Comparison of ENCODE assay signal across 8 mouse cellular contexts in genomic region chr16:20804601-20805017, GRCm38 (mm10).
A peak's percentile ranks its signal among the peaks of the same experiment; 100 is the strongest.
DNase-seq lines count a peak whose midpoint lies in the region; ATAC-seq and TF ChIP-seq lines count a peak whose summit lies in the region.

No protein-coding gene starts in this region.

- H3K36me3 ChIP-seq in lung, embryonic 15.5 days = no peaks in the 10 kb centered on the region

- TF ChIP-seq CTCF in olfactory bulb, adult 2 months (IDR thresholded peaks at IDR 0.05; ENCODE audit: insufficient read depth, low read depth, low read length) = peak; percentile 72

- H3K27ac ChIP-seq in lung, embryonic 15.5 days = peak overlapping the region; percentile 27; the same call in 1 of the 2 replicates
- no peak overlapping the region for H3K27ac ChIP-seq in olfactory bulb, adult 2 months (ENCODE audit: insufficient read depth, low read depth, low read length)

- WGBS in lung, embryonic 15.5 days = 2% methylated on average over 9 of the region's 10 CpGs
- 3% methylated on average over 10 of the region's 10 CpGs for WGBS in olfactory bulb, adult 2 months

- no peak overlapping the region for H3K9ac ChIP-seq in lung, embryonic 15.5 days

- H3K4me2 ChIP-seq in lung, embryonic 15.5 days = peak overlapping the region; percentile 58

- DNase-seq in MEL-GATA-1-ER (ENCODE audit: extremely low read depth, low read depth) = peak; percentile 72
- DNase-seq in cerebellum, adult 8-10 months = peak; percentile 84
- peak; percentile 87 for DNase-seq in forelimb bud, embryonic 11.5 days (ENCODE audit: low read depth, low spot score)
- peak; percentile 55 for DNase-seq in layer of hippocampus, adult 9-10 months (ENCODE audit: low spot score)
- DNase-seq in thymus, adult 18-20 months = peak; percentile 49 to 67

- H3K9me3 ChIP-seq in lung, embryonic 15.5 days = no peaks in the 10 kb centered on the region

- ATAC-seq in hematopoietic stem cell, adult 5-6 weeks (replicated peaks in 1 of 2; ENCODE audit: insufficient read depth in 1 of 2, low FRiP score in 2 of 2, low TSS enrichment in 1 of 2, low read depth in 1 of 2, poor library complexity in 2 of 2, severe bottlenecking in 2 of 2) = peak; percentile 91 to 95
- ATAC-seq in lung, embryonic 15.5 days (ENCODE audit: borderline replicate concordance, extremely low read depth, low FRiP score, low TSS enrichment) = peak; percentile 51; the same call in 1 of the 2 replicates

- H3K4me3 ChIP-seq in lung, embryonic 15.5 days = peak overlapping the region; percentile 28
- H3K4me3 ChIP-seq in olfactory bulb, adult 2 months (ENCODE audit: insufficient read depth, low read depth, low read length) = peak overlapping the region; percentile 43

- no peaks in the 10 kb centered on the region for H3K27me3 ChIP-seq in lung, embryonic 15.5 days

- peaks cover 17% of the 10 kb centered on the region for H3K4me1 ChIP-seq in lung, embryonic 15.5 days
- peaks cover 3% of the 10 kb centered on the region for H3K4me1 ChIP-seq in olfactory bulb, adult 2 months (ENCODE audit: control insufficient read depth, insufficient read depth, low read length)

- TF ChIP-seq POLR2A in olfactory bulb, adult 2 months (IDR thresholded peaks at IDR 0.05; ENCODE audit: insufficient read depth, low read depth, low read length) = no peak
